Mouse (Mus musculus) lung, embryonic 14.5 days (tissue): ENCODE results near the gene Wfdc3. TPM values are rescaled to one million over a fixed set of nuclear protein-coding genes. Genes with fewer than 3 reads are reported as not detected.
"Not testable (repeated sequence)": the region's sequence is repeated elsewhere in the genome, so short reads cannot be mapped to it uniquely, and the experiment has no call there.

Source experiments
- ATAC-seq: fragments of 200-750 bp; cut with Nextera tagmentation; 2 replicates; pipeline ENCODE4 v1.8.0; 2017; ENCODE audit warnings: mild to moderate bottlenecking, moderate TSS enrichment, moderate library complexity; ENCODE audit not compliant: insufficient read depth
- DNase-seq: peaks from one replicate; pipeline ENCODE4 v3.0.0-alpha.2; 2015
- H3K27ac ChIP-seq: fragments of 300-500 bp; sonication (generic); 2 replicates; pipeline ENCODE4 v1.5.1; 2014; ENCODE audit warnings: low read depth, mild to moderate bottlenecking, moderate library complexity
- H3K27me3 ChIP-seq: fragments of 300-500 bp; sonication (generic); 2 replicates; pipeline ENCODE4 v1.6.1; 2014; ENCODE audit warnings: low read length, control low read depth; ENCODE audit not compliant: insufficient read depth
- H3K36me3 ChIP-seq: fragments of 300-500 bp; sonication (generic); 2 replicates; pipeline ENCODE4 v1.6.1; 2014; ENCODE audit warnings: control low read depth; ENCODE audit not compliant: insufficient read depth
- H3K4me1 ChIP-seq: fragments of 300-500 bp; sonication (generic); 2 replicates; pipeline ENCODE4 v1.6.1; 2014; ENCODE audit warnings: antibody characterized with exemption, control low read depth; ENCODE audit not compliant: insufficient read depth
- H3K4me2 ChIP-seq: fragments of 300-500 bp; sonication (generic); 2 replicates; pipeline ENCODE4 v1.6.1; 2014; ENCODE audit warnings: mild to moderate bottlenecking
- H3K4me3 ChIP-seq: fragments of 300-500 bp; sonication (generic); 2 replicates; pipeline ENCODE4 v1.5.1; 2014; ENCODE audit warnings: low read depth, low read length
- H3K9ac ChIP-seq: fragments of 300-500 bp; sonication (generic); 2 replicates; pipeline ENCODE4 v1.6.1; 2014
- H3K9me3 ChIP-seq: fragments of 300-500 bp; sonication (generic); 2 replicates; pipeline ENCODE4 v1.6.1; 2016; ENCODE audit warnings: low read depth, low read length, control low read depth
- CTCF ChIP-seq: IDR thresholded peaks from 2 replicates; pipeline ENCODE4 v1.5.1; 2016; ENCODE audit warnings: antibody characterized with exemption, low read depth
- WGBS: fragments of 180-500 bp; shearing (Covaris S2); extraction: QIAGEN DNeasy Blood & Tissue Kit; methylation state at CpG from one replicate; pipeline ENCODE4 v1.1.7; 2014; 5-methylcytosine and 5-hydroxymethylcytosine counted together
- polyA plus RNA-seq: library from polyadenylated mRNA; unstranded; fragments of >200 nt; fragmentation: Nextera tagmentation; extraction: Ambion mirVana; gene quantifications from 2 replicates; pipeline ENCODE4 v1.2.1, GENCODE M21; 2014

Wfdc3 gene
- polyA plus RNA-seq, 1 experiment from 2014 or later = 1.3 TPM

GRCm38 (mm10) chr2:164723276-164723675 lies 22.5 kb downstream of the Wfdc3 start:
- Histone ChIP-seq H3K4me3 (no peak overlapping the region), H3K9ac (no peak overlapping the region), H3K4me2 (no peak overlapping the region), H3K36me3 (no peaks in the 10 kb centered on the region), H3K27ac (no peak overlapping the region), H3K4me1 (no peaks in the 10 kb centered on the region), H3K9me3 (no peaks in the 10 kb centered on the region), H3K27me3 (no peaks in the 10 kb centered on the region)
- DNase-seq (no peak), ATAC-seq (no peak)
- no peak for TF ChIP-seq CTCF
- 55% methylated on average over 4 of the region's 4 CpGs for WGBS

DNA sequence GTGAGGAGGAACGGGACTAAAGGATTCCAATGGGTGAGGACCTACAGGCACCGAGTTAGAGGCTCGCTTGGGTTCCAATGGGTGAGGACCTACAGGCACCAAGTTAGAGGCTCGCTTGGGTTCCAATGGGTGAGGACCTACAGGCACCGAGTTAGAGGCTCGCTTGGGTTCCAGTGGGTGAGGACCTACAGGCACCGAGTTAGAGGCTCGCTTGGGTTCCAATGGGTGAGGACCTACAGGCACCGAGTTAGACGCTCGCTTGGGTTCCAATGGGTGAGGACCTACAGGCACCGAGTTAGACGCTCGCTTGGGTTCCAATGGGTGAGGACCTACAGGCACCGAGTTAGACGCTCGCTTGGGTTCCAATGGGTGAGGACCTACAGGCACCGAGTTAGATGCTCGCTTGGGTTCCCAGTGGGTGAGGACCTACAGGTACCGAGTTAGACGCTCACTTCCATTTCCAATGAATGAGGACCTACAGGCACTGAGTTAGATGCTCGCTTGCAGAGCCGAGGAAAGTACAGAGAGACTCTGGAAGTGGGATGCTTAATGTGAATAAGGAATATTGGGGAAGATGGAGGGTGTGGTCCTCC lies 29.4 kb downstream of the Wfdc3 start:
- H3K4me3 ChIP-seq, ATAC-seq, H3K9ac ChIP-seq, H3K27me3 ChIP-seq, H3K4me1 ChIP-seq, H3K4me2 ChIP-seq, H3K36me3 ChIP-seq, DNase-seq, H3K27ac ChIP-seq, H3K9me3 ChIP-seq: not testable (repeated sequence)
- 86% methylated on average over 20 of the region's 23 CpGs for WGBS

DNA sequence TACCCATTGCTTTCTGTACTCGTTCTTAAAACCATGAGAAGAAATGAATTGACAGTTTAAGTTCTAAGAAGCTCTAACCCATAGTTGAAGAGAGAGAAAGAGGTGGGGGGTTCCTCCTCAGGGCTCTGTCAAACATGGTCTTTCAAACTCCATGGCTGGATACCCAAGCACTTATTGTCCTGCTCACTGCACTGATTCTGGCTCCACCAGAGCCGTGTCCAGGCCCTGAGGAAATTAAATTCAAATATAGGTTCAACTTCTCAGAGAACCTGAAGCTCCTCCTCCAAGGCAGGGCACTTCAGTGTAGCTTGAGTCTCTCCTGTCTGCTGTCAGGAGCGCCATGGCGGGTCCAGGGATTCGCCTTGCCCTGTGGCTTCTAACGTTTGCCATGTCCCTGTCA lies 30.7 kb downstream of the Wfdc3 start, which contains the start of gene Spint5:
Spint5 (plus strand) TSS at position 301 of the 400 bp plus-strand sequence.
- Histone ChIP-seq H3K27me3 (no peaks in the 10 kb centered on the region), H3K9ac (no peak within 1 kb of the TSS), H3K27ac (no peak within 1 kb of the TSS), H3K36me3 (no peaks in the 10 kb centered on the region), H3K4me1 (no peaks in the 10 kb centered on the region), H3K9me3 (no peaks in the 10 kb centered on the region), H3K4me3 (no peak within 1 kb of the TSS), H3K4me2 (no peak within 1 kb of the TSS)
- DNase-seq (no peak), ATAC-seq (no peak)
- TF ChIP-seq CTCF = no peak
- whole genome bisulfite sequencing = 74% methylated on average over 6 of the region's 6 CpGs

DNA sequence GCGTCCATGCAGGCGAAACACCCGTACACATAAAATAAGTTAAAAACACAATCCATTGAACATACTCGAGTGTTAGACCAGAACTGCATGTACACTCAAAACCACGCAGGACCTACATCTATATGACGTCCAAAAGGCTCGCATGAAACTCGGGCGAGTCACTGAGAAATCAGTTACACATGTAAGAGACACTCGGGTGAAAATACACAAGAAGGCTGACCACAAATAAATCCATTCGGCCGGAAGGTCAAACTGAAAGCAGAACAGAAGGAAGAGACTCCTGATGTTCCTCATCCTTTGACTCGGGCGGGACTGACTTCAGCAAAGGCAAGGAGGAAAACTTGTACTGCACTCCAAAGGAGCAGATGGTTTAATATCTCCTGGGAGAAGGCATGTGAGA lies 39.7 kb downstream of the Wfdc3 start:
- Histone ChIP-seq H3K36me3 (no peaks in the 10 kb centered on the region), H3K4me1 (no peaks in the 10 kb centered on the region), H3K4me3 (no peak overlapping the region), H3K27me3 (no peaks in the 10 kb centered on the region), H3K27ac (no peak overlapping the region), H3K9me3 (no peaks in the 10 kb centered on the region), H3K4me2 (no peak overlapping the region), H3K9ac (no peak overlapping the region)
- TF ChIP-seq CTCF = no peak
- WGBS = 81% methylated on average over 14 of the region's 14 CpGs
- DNase-seq = no peak
- no peak for ATAC-seq

- Histone ChIP-seq H3K27me3 (no peaks in the 10 kb centered on the region), H3K9ac (no peak overlapping the region), H3K4me1 (no peaks in the 10 kb centered on the region), H3K27ac (no peak overlapping the region), H3K4me3 (no peak overlapping the region), H3K9me3 (no peaks in the 10 kb centered on the region), H3K4me2 (no peak overlapping the region), H3K36me3 (no peaks in the 10 kb centered on the region)
- TF ChIP-seq CTCF = no peak
- DNase-seq (no peak), ATAC-seq (no peak)
- WGBS = 87% methylated on average over 6 of the region's 6 CpGs
Measured at GRCm38 (mm10) chr2:164705328-164705727, 40.4 kb downstream of the Wfdc3 start.

- no peak overlapping the region for H3K27ac ChIP-seq
- WGBS = 76% methylated on average over 5 of the region's 5 CpGs
- no peaks in the 10 kb centered on the region for H3K27me3 ChIP-seq
- no peak for DNase-seq
- H3K9ac ChIP-seq = no peak overlapping the region
- no peaks in the 10 kb centered on the region for H3K4me1 ChIP-seq
- no peak overlapping the region for H3K4me3 ChIP-seq
- H3K4me2 ChIP-seq = no peak overlapping the region
- ATAC-seq = no peak
- no peaks in the 10 kb centered on the region for H3K9me3 ChIP-seq
- no peak for TF ChIP-seq CTCF
- H3K36me3 ChIP-seq = no peaks in the 10 kb centered on the region
Measured at GRCm38 (mm10) chr2:164704235-164704634, 41.5 kb downstream of the Wfdc3 start.

GRCm38 (mm10) chr2:164701761-164702160 lies 44.0 kb downstream of the Wfdc3 start:
- Histone ChIP-seq H3K27me3 (no peaks in the 10 kb centered on the region), H3K9me3 (no peaks in the 10 kb centered on the region), H3K27ac (no peak overlapping the region), H3K9ac (no peak overlapping the region), H3K36me3 (no peaks in the 10 kb centered on the region), H3K4me1 (no peaks in the 10 kb centered on the region), H3K4me2 (no peak overlapping the region), H3K4me3 (no peak overlapping the region)
- no peak for ATAC-seq
- no peak for TF ChIP-seq CTCF
- no peak for DNase-seq
- WGBS = 86% methylated on average over 5 of the region's 5 CpGs

DNA sequence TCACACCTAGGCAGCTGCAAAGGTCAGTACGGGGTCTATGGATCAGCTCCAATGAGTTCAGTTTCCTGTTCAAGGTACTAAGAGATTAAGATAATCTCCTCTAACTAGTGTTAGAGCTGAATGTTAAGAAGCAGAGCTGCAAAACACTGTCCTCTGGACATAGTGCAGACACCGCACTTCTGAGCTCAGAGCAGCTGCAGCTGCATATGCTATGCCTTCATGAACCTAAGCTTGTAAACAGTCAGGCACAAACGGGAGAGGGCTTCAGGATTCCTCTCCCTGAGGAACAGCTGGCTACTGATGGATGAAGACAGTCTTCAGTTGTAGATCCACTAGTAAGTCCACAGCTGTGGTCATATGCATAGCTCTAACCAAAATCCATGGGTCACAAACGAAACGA lies 44.8 kb downstream of the Wfdc3 start:
- no peaks in the 10 kb centered on the region for H3K27me3 ChIP-seq
- H3K27ac ChIP-seq = no peak overlapping the region
- no peaks in the 10 kb centered on the region for H3K4me1 ChIP-seq
- no peak overlapping the region for H3K4me2 ChIP-seq
- H3K9ac ChIP-seq = no peak overlapping the region
- H3K9me3 ChIP-seq = no peaks in the 10 kb centered on the region
- DNase-seq (no peak), ATAC-seq (no peak)
- WGBS = 59% methylated on average over 5 of the region's 5 CpGs
- TF ChIP-seq CTCF = no peak
- H3K4me3 ChIP-seq = no peak overlapping the region
- no peaks in the 10 kb centered on the region for H3K36me3 ChIP-seq
